Mouse (Mus musculus) Patski (cell line): Measurements from ENCODE around the gene 4930467E23Rik. TPM values are rescaled to one million over a fixed set of nuclear protein-coding genes. Genes with fewer than 3 reads are reported as not detected.
"Not testable (repeated sequence)": the region's sequence is repeated elsewhere in the genome, so short reads cannot be mapped to it uniquely, and the experiment has no call there.

Experiments used
- ATAC-seq: fragments of 100-300 bp; one replicate; pipeline ENCODE4 v1.8.0; 2021
- CTCF ChIA-PET: fragments of 350-600 bp; sonication (Branson Sonifier 250); formaldehyde crosslinking; loops from one replicate; lab custom pipeline; 2022; ENCODE audit warnings: inconsistent platforms; lab: Charles Lee
- POLR2A ChIA-PET: fragments of 350-600 bp; sonication (Branson Sonifier 250); formaldehyde crosslinking; loops from one replicate; lab custom pipeline; 2022; ENCODE audit warnings: antibody characterized with exemption, inconsistent platforms; lab: Charles Lee
- DNase-seq: peaks from one replicate; pipeline ENCODE4 v3.0.0-alpha.2; 2011; ENCODE audit warnings: low read depth, low spot score
- H3K27me3 ChIP-seq: fragments of 371-371 bp; one replicate; pipeline ENCODE4 v1.5.1; 2021
- in situ Hi-C: fragments of 300-500 bp; cut with MboI; formaldehyde crosslinking; loops from 3 replicates; pipeline ENCODE4 v1.11.1; 2018; ENCODE audit warnings: low pct_unique_long_range_greater_than_20kb, mixed read lengths
- polyA plus RNA-seq: library from polyadenylated mRNA; unstranded; gene quantifications from one replicate; pipeline ENCODE4 v1.2.3, GENCODE M21; 2021

4930467E23Rik gene
- polyA plus RNA-seq, result not detected

DNA sequence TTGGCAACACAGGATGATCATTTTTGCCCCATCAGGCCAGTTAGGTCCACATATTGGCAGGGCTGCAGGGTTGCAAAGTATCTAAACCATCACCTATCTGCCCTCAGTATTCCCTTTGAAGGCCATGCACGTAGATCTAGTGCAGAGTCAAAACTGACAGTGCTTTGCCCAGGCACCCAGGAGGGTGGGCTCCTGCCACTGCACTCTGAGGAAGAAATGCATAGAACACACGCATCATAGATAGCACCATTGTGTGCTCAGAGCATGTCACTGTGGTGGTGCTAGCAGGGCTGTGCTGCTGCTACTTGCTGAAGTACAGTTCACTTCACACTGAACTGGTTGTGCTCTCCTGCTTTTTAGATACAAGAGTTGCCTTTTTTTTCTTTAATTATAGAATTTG lies at the start of gene 4930467E23Rik:
TSS of gene 4930467E23Rik (plus strand) at position 301 of the 400 bp plus-strand sequence.
- ATAC-seq, POLR2A ChIA-PET, in situ Hi-C loops, DNase-seq, CTCF ChIA-PET, H3K27me3 ChIP-seq: not testable (repeated sequence)

DNA sequence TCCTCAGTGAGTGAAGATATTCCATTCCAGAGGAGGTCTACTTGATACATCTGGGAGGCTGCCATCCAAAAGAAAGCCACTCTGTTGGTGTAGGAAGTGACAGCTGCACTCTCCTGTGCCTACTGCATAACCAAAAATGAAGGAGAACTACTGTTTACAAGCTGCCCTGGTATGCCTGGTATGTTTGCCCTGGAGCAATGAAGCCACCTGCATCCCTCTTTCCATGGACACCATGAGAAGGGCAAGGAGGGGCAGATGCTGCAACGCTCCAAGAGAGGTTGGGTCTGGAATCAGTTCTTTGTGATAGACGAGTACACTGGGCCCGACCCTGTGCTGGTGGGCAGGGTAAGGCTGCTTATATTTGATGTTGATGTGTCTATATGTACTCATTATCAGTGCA lies 47.1 kb upstream of the 4930467E23Rik start:
- CTCF ChIA-PET, POLR2A ChIA-PET, DNase-seq, ATAC-seq, in situ Hi-C loops, H3K27me3 ChIP-seq: not testable (repeated sequence)

DNA sequence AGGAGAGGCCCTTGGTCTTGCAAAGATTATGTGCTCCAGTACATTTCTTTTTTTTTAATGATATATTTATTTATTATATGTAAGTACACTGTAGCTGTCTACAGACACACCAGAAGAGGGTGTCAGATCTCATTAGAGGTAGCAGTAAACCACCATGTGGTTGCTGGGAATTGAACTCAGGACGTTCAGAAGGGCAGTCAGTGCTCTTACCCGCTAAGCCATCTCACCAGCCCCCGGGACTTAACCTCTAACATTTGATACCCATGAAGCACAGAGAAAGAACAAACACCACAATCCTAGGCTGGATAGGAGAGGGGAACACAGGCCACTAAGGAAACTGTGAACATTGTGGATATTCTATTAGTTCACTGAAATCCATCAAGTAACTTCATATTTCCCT lies 43.9 kb upstream of the 4930467E23Rik start:
- DNase-seq, ATAC-seq, POLR2A ChIA-PET, CTCF ChIA-PET, H3K27me3 ChIP-seq, in situ Hi-C loops: not testable (repeated sequence)

DNA sequence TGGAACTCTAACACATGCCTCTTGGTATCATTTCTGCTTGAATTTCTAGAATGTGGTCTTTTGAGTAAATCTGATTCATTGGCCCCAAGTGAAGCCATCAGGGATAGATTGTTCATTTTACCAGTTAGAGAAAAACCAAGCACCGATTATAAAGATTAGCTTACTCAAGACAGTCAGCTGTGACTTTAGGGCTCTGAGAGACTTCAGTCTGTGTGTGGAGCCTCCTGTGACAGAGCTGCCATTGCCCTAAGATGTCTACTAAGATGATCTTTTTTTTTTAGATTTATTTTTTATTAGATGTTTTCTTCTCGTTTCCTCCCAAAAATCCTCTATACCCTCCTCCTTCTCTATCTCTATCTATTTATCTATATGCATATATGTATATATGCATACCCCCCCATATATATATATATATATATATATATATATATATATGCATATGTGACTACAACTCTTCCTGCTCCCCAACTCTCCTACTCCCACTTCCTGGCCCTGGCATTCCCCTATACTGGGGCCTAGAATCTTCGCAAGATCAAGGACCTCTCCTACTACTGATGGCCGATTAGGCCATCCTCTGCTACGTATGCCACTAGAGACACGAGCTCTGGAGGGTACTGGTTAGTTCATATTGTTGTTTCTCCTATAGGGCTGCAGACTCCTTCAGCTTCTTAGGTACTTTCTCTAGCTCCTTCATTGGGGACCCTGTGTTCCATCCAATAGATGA lies 40.4 kb upstream of the 4930467E23Rik start:
- in situ Hi-C loops, DNase-seq, POLR2A ChIA-PET, CTCF ChIA-PET, H3K27me3 ChIP-seq, ATAC-seq: not testable (repeated sequence)

DNA sequence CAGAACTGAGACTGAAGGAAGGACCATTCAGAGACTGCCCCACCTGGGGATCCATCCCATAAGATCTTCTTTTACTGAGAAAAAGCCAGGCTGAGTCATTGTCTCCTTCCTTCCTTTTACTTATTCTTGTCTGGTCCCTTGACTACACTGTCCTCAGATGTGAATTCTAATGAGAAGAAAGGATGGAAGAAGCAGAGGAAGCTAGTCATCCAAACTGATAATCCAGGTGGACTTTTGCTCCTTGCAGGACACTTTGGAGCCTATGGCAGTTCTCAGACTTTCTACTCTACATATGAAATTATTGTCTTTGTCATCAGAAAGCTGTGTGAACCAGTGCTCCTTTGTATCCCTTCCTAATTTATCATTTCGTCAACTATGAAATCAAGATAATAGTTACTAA lies 39.6 kb upstream of the 4930467E23Rik start:
- POLR2A ChIA-PET, in situ Hi-C loops, CTCF ChIA-PET, DNase-seq, ATAC-seq, H3K27me3 ChIP-seq: not testable (repeated sequence)

DNA sequence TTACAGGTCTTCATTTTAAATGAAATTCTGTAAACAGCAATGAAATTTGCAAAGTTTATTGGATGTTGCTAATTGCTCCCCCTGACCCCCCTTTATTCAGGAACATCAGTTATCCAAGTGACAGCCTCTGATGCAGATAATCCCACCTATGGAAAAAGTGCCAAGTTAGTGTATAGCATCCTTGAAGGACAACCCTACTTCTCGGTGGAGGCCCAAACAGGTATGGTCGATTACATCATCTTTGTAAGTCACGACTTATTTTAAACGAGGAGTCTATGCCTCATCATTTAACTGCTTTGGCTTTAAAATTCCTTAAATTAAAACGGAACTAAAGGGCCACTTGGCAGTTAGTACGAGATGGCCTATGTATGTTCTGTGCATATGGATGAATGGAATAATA lies 38.0 kb upstream of the 4930467E23Rik start:
- POLR2A ChIA-PET, ATAC-seq, DNase-seq, in situ Hi-C loops, CTCF ChIA-PET, H3K27me3 ChIP-seq: not testable (repeated sequence)

DNA sequence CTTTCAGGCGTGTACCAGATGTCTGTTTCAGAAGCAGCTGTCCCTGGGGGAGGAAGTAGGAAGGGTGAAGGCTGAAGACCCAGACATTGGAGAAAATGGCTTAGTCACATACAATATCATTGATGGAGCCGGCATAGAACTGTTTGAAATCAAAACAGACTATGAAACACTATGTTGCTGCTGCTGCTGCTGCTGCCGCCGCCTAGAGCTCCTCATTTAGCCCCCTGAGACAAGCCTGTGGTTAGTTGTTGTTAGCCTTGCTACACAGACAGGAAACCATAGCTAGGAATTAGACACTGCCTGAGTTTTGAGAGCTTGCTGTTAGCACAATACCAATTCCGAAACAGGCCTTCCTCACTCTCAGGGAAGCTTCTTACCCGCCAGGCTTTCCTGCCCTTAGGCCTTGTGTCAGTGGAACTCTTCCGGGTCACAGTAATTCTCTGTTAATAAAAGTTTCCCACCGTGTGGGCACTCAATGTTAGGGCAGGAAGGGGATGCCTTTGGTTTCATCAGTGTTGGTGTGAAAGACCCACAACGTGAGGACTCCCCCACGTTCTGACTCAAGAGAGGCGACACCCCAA lies 31.8 kb upstream of the 4930467E23Rik start:
- POLR2A ChIA-PET, in situ Hi-C loops, ATAC-seq, DNase-seq, H3K27me3 ChIP-seq, CTCF ChIA-PET: not testable (repeated sequence)

DNA sequence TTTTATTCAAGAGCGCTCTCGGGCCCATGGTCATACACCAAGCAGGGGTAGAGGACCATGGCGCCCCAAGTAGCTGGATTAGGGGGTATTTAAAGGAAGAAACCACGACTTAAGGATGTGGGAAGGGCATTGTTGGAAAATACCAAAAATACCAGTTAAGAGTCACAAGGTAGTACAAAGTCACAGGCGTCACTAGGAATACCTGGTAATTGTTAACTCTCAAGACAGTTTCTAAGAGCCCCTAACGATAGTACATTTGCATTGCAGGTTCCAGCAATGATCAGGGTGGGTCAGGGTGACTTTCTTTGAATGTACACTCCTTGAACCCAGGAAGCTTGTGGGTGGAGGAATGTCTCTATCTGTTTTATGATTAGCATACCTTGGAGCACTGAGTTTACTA lies 31.3 kb upstream of the 4930467E23Rik start:
- POLR2A ChIA-PET, in situ Hi-C loops, ATAC-seq, H3K27me3 ChIP-seq, CTCF ChIA-PET, DNase-seq: not testable (repeated sequence)

DNA sequence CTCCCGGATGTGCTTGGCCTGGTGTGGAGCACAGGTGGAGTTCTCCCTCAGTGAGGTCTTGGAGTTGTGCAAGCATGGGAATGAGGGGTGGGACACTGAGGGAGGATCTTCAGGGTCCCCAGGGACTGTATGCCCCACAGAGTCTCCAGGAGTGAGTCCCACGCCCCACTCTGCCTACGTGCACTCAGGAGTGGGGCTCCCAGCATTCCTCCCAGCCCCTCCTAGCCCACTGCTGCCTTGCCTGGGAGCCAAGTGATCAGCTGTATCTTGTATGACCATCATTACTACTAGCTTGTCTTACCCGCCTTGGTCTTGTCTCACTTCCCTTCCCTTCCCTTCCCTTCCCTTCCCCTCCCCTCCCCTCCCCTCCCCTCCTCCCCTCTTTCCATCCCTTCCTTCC lies 30.7 kb upstream of the 4930467E23Rik start:
- POLR2A ChIA-PET, H3K27me3 ChIP-seq, CTCF ChIA-PET, ATAC-seq, DNase-seq, in situ Hi-C loops: not testable (repeated sequence)

DNA sequence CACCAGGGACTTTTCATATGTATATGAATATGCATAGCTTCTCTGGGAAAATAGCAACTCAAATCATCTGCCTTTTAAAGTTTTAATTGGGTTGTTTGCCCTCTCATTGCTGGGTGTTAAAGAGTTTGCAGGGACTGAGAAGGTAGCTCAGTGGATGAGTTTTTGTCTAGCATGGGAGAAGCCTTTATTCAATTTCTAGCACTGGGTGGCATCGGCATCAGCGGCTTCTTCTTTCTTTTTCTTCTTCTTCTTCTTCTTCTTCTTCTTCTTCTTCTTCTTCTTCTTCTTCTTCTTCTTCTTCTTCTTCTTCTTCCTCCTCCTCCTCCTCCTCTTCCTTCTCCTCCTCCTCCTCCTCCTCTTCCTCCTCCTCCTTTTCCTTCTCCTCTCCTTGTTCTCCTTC lies 28.1 kb upstream of the 4930467E23Rik start:
- H3K27me3 ChIP-seq, in situ Hi-C loops, POLR2A ChIA-PET, CTCF ChIA-PET, DNase-seq, ATAC-seq: not testable (repeated sequence)

DNA sequence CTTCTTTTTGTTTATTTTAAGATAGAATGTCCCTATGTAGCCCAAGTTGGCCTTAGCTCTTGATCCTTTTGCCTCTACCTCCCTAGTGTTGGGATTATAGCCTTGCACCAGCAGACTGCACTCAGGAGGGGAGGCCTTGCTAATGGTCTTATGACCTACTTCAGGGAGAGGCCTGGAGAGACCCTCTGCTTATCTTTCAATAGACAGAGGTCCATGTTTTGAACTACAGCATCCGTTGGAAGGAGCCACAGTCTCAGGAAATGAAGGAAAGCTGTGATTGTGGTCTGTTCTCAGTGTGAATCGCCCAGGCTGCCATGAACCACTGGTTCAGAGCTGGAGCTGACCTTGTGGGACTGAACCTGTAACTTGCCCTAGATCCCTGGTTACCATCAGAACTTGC lies 27.1 kb upstream of the 4930467E23Rik start:
- POLR2A ChIA-PET, CTCF ChIA-PET: not testable (repeated sequence)

More for the DNA sequence above, 27.1 kb upstream of the 4930467E23Rik start:
- in situ Hi-C loops, H3K27me3 ChIP-seq, DNase-seq, ATAC-seq: not testable (repeated sequence)
